Mouse (Mus musculus) cortical plate, adult 2 months (tissue): Measurements from ENCODE around the gene Ddr2.

Experiments
- CTCF ChIP-seq: fragments of 200-500 bp; IDR thresholded peaks from 2 replicates; pipeline ENCODE4 v1.5.1; 2011; ENCODE audit warnings: mild to moderate bottlenecking, control low read depth, low read length; ENCODE audit not compliant: insufficient read depth; ENCODE audit errors: extremely low read depth
- POLR2A ChIP-seq: fragments of 200-500 bp; IDR thresholded peaks from 2 replicates; pipeline ENCODE4 v1.6.1; 2011; ENCODE audit warnings: mild to moderate bottlenecking, low read length, control low read depth; ENCODE audit not compliant: insufficient read depth; ENCODE audit errors: extremely low read depth

- TF ChIP-seq CTCF, result no peak
- TF ChIP-seq POLR2A, result no peak
Observed at GRCm38 (mm10) chr1:169970936-169971335, 139.6 kb downstream of the Ddr2 start.
